Mouse (Mus musculus): Measurements from ENCODE around the gene Nup93.

DNA sequence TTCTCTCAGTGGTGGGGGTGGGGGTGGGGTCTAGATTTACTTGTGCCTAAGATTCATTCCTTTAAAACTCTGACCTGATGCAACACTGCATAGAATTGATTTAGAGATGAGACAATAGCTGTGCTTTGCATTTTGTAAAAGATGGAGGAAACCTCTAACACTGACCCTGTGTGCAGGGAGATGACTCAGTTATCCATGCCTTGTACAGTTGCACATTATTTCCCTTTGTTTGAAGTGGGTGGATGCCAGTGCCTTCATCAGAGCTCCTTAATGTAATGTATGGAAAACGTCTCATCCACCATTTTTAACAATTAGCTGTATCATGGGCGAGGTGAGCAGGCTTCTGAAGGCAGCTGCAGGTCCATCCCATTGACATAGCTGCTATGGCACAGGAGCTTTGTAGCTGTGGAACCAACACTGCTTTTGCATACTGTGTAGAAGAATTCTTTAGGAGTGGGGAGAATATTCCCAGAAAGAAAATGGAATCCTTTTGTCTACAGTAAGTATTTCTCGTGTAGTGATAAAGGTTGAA is 54.1 kb downstream of the Nup93 start:
- TF ChIP-seq CTCF (IDR thresholded peaks at IDR 0.05; ENCODE audit: borderline replicate concordance, control insufficient read depth, extremely low read depth, insufficient read depth, low read length, poor library complexity), result no peak
- no peak for TF ChIP-seq POLR2A (IDR thresholded peaks at IDR 0.05; ENCODE audit: control insufficient read depth, extremely low read depth, insufficient read depth, low read length, poor library complexity)

Data from thymus, adult 2 months (tissue).